Mouse (Mus musculus): Measurements from ENCODE around the gene Akap13.

DNA sequence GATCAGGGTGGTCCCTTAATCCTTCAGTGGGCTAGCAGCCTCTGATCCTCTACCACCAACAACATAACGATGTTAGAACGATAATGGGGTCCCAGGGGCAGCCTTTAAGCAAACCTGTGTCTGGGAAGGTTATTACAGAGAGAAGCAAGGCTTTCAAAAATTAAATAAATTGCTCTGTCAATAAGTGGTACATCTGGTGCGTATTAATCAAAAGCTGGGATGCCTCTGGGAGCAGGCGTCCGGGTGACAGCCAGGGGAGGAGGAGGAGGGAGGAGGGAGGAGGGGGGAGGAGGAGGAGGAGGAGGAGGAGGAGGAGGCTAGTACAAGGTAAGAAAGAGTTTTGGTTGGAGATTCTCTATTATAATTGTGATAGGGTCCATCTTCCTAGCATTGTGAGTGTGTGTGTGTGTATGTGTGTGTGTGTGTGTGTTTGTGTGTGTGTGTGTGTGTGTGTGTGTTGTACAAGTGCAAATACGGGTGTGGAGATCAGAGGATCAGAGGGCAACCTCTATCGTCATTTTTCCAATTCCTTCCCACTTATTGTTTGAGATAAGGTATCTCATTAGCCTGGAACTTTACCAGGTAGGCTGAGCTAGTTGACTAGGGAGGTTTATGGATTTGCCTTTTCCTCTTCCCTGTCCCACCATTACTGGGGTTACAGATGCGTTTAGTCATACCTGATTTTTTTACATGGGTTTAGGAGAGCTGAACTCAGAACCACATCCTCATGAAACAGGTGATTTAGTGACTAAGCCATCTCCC is 18.7 kb upstream of the Akap13 start:
- no peak for TF ChIP-seq POLR2A (IDR thresholded peaks at IDR 0.05; ENCODE audit: borderline replicate concordance, control insufficient read depth, low read depth, low read length)
- no peak for TF ChIP-seq CTCF (IDR thresholded peaks at IDR 0.05; ENCODE audit: control insufficient read depth, insufficient read depth, low read length)

Data from bone marrow, adult 2 months (tissue).